Mouse (Mus musculus) liver, embryonic 14.5 days (tissue): ENCODE measurements around the gene Ecd.

Source experiments
- CTCF ChIP-seq: IDR thresholded peaks from 2 replicates; pipeline ENCODE4 v1.5.1; 2016; ENCODE audit warnings: antibody characterized with exemption, low read depth, control low read depth
- EP300 ChIP-seq: IDR thresholded peaks from 2 replicates; pipeline ENCODE4 v1.6.1; 2016; ENCODE audit warnings: antibody characterized with exemption, low read depth

DNA sequence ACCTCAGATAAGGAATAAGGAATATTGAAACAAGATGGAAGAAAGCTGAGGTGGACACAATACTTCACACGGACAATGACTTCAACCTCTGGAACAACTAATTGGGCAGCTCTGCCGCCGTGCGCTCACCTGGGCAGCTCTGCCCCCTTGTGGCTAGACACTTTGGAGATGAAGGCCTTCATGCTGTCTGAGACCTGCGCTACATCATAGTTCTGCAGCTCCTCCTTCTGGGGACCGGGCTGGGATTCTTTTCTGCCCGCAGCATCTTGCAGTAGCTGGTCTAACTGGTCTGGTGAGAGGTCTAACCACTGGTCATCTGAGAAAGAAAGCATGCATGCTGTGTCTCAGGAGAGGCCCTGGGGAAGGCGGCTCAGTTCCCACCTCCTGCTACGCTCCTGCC lies 19.4 kb downstream of the Ecd start:
- TF ChIP-seq CTCF (peak; percentile 69), EP300 (no peak)
